Mouse (Mus musculus): ENCODE results near the gene Slc9a3r1.

Gene Slc9a3r1

GRCm38 (mm10) chr11:115226811-115227491 is 63.8 kb downstream of the Slc9a3r1 start:
- peak in 1 of 2 experiments; percentile 24 for DNase-seq

DNA sequence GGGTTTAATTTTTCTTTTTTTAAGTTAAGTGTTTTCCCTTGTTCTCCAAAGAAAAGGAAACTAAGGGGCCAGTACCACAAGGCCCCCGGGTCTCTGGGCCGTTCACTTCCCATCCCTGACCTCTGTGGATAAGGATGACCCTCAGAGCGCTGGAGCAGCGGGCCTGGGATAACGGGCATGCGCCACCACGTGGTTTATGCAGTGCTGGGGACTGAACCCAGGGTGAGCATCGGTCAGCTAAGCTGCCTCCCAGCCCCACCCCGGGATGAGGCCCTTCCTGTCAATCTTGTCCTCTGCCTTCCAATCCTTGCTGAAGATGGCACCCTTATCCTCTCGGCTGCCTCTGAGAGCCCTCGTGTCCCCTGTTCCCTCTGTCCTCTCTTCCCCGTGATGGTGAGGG is 64.5 kb downstream of the Slc9a3r1 start:
- DNase-seq = no peak

- DNase-seq = no peak
These were observed 65.3 kb downstream of the Slc9a3r1 start for GRCm38 (mm10) chr11:115228430-115228829.

DNA sequence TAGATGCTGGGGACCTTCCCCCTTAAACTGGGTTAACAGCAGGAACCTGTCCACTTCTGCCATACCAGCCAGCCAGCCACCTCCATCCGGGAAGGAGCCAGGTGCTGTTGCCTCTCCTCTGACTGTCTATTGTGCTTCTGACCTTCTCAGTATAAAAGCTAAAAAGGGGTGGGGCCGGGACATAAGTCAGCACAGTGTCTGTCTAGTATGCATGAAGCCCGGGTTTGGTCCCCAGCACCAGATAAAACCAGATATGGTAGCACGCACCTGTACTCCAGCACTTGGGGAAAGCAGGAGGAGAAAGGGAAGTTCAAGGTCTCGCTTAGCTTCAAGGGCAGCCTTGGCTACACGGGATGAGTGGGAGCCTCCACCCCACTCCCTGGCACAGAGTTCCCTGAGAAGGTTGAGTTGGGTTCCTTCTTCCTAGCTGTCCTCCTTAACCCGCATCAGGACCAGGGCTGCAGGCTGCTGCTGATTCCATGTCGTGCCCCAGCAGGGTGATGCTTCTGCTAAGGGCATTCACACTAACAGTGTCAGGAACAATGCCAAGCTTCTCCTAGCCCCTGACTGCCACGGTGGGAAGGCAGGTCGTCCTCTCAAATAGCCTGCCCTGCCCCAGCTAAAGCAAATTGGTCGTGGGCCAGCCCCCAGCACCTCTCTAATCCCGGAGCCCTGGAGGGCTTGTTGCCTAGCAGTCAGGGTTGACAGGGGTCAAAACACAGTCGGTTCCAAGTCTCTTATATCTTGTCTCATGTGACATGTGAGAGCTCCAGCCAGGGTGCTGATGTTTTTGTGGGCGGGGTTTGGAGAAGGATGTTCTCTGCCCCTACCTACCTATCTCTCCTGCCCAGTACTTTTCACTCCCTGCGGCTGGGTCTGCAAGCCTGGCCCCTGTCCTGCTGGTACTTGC is 66.1 kb downstream of the Slc9a3r1 start:
- DNase-seq = no peak
